Mouse (Mus musculus): Measurements from ENCODE around the gene Tusc2. TPM values are rescaled to one million over a fixed set of nuclear protein-coding genes. Genes with fewer than 3 reads are reported as not detected.

The Tusc2 gene
- total and polyA plus RNA-seq, 3 experiments = 36.2 to 48.9 TPM; not detected in 1

DNA sequence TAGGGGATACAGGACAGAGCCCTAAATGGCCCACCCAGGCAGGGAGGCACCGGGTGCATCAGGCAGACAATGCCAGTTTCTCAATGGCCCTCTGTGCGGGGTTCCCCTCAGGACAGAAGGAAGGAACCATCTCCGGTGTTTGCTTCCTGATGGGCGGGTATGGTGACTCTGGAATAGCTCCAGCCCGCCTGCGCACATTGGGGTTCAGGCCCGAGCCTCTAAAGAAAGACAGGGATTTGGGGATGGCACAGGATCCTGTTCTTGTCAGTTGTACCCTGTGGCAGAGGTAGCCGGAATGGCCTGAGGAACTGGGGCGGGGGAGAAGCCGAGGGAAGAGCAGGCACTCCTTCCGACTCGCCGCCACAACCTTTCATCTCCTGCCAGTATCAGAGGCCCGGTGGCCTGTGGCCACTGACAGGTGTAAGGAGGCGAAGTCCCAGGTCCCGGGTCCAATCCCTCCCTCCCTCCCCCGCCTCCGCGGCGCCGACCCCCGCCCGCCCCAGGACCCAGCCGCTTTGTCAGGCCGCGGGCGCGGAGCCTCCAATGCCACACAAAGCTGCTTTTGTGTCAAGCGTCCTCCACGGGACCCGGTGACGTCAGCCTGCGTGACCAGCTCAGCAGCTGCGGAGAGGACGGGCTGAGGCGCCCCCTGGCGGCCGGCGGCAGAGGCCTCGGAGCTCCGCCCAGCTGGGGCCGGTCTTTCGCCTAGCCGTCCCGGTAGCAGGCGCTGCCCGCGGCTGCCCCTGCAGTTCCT lies 49.3 kb downstream of the Tusc2 start (continued):
- TF ChIP-seq NRF1 (IDR thresholded peaks at IDR 0.05; ENCODE audit: insufficient read depth, low read depth, low read length, poor library complexity, severe bottlenecking) (peak; percentile 35; the same call in 1 of the 2 replicates), BHLHE40 (IDR thresholded peaks at IDR 0.05; ENCODE audit: borderline replicate concordance, low read depth, low read length) (no peak), UBTF (IDR thresholded peaks at IDR 0.05; ENCODE audit: borderline replicate concordance, insufficient read depth, low read depth, low read length) (peak; percentile 85; the same call in 1 of the 2 replicates)

DNA sequence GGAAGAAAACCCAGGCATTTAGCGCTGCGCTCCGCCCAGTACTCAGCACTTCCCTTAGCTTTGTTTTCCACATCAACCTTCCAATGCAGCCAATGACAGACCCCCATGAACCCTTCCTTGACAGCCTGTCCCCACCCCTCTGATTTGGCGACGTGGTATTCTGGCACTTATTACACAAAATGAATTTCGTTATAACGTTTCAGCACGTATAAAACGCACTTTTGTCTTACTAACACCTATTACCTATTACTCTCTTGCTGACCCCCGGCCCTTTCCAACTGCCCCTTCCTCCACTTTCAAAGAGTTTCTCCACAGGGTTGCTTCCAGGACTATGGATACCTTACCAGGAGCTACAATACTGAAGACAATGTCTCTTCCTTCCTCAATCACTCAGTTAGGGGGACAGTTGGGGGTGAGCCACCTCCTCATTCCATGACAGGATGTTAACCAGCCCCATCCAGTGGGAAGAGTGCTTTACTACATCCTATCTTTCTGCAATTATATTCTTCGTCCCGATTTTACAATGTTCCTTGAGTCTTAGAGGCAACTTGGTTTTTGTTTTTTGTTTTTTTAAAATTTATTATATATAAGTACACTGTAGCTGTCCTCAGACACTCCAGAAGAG lies 50.0 kb downstream of the Tusc2 start:
- DNase-seq (ENCODE audit: low read depth, low spot score) = peak; percentile 61

DNA sequence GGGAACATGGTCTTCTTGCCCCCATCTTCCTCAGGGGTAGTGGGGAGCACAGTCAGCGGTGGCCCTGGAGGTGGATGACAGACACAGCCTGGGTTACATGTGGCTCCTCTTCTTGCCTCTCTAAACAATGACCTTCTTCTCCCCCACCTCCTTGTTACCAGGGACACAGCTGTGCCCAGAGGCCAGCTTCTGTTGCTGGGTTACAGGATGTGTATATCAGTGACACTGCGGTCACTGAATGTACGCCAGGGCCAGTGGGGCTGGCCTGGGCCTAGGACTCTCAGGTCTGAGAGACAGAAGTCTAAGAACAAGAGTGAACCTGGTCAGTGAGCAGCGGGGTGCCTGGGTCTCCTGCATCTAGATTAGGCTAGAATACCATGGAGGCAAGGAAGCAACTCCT lies 52.0 kb downstream of the Tusc2 start:
- H3K27me3 ChIP-seq (ENCODE audit: control insufficient read depth in 1 of 2, insufficient read depth in 2 of 2, low read length in 2 of 2) = no peaks in the 10 kb centered on the region
- no peak overlapping the region for H3K27ac ChIP-seq (ENCODE audit: control insufficient read depth, low read depth, low read length)
- H3K4me1 ChIP-seq (ENCODE audit: control insufficient read depth in 1 of 2, insufficient read depth in 2 of 2, low read length in 2 of 2) = peaks cover 3 to 15% of the 10 kb centered on the region in 2 experiments; a peak in 3 of 4 replicates
- H3K9ac ChIP-seq (ENCODE audit: control insufficient read depth, low read depth, low read length, poor library complexity, severe bottlenecking) = no peak overlapping the region
- no peak overlapping the region for H3K4me3 ChIP-seq (ENCODE audit: control insufficient read depth in 1 of 2, insufficient read depth in 1 of 2, low read depth in 2 of 2, low read length in 2 of 2)
- no peak for DNase-seq (ENCODE audit: low read depth, low spot score)
- no peak for TF ChIP-seq MAZ (IDR thresholded peaks at IDR 0.05; ENCODE audit: low read depth, low read length)
- no peak for TF ChIP-seq TCF12 (IDR thresholded peaks at IDR 0.05; ENCODE audit: low read depth, low read length)
- no peak for TF ChIP-seq POLR2A (IDR thresholded peaks at IDR 0.05; ENCODE audit: control insufficient read depth in 1 of 2, insufficient read depth in 1 of 2, low read depth in 1 of 2, low read length in 2 of 2, poor library complexity in 1 of 2)
- peaks cover 2% of the 10 kb centered on the region; the same call in 1 of the 2 replicates for H3K79me2 ChIP-seq (ENCODE audit: control insufficient read depth, insufficient read depth, low read length, poor library complexity)
- no peaks in the 10 kb centered on the region for H3K9me3 ChIP-seq (replicated peaks; ENCODE audit: insufficient read depth, low read length)
- H3K36me3 ChIP-seq (ENCODE audit: control insufficient read depth in 1 of 2, insufficient read depth in 2 of 2, low read length in 2 of 2) = peaks cover 0 to 7% of the 10 kb centered on the region in 2 experiments; a peak in 3 of 4 replicates

More for the DNA sequence above, 50.0 kb downstream of the Tusc2 start:
- Histone ChIP-seq H3K36me3 (ENCODE audit: control insufficient read depth in 1 of 2, insufficient read depth in 2 of 2, low read length in 2 of 2) (peaks cover 0 to 7% of the 10 kb centered on the region in 2 experiments; a peak in 3 of 4 replicates), H3K4me3 (ENCODE audit: control insufficient read depth in 1 of 2, insufficient read depth in 1 of 2, low read depth in 2 of 2, low read length in 2 of 2) (peak overlapping the region; percentile 52 to 67), H3K27me3 (ENCODE audit: control insufficient read depth in 1 of 2, insufficient read depth in 2 of 2, low read length in 2 of 2) (no peaks in the 10 kb centered on the region), H3K79me2 (ENCODE audit: control insufficient read depth, insufficient read depth, low read length, poor library complexity) (peaks cover 2% of the 10 kb centered on the region; the same call in 1 of the 2 replicates), H3K9ac (ENCODE audit: control insufficient read depth, low read depth, low read length, poor library complexity, severe bottlenecking) (peak overlapping the region; percentile 84), H3K4me1 (ENCODE audit: control insufficient read depth in 1 of 2, insufficient read depth in 2 of 2, low read length in 2 of 2) (peaks cover 3 to 15% of the 10 kb centered on the region in 2 experiments; a peak in 3 of 4 replicates), H3K27ac (ENCODE audit: control insufficient read depth, low read depth, low read length) (peak overlapping the region; percentile 54), H3K9me3 (replicated peaks; ENCODE audit: insufficient read depth, low read length) (no peaks in the 10 kb centered on the region)
- TF ChIP-seq TAL1 (IDR thresholded peaks at IDR 0.05; ENCODE audit: low read length) (no peak), ZKSCAN1 (IDR thresholded peaks at IDR 0.05; ENCODE audit: low read depth, low read length) (no peak), CTCF (IDR thresholded peaks at IDR 0.05 in 2 of 3, conservative IDR thresholded peaks at IDR 0.05 in 1 of 3; ENCODE audit: control insufficient read depth in 1 of 3, insufficient read depth in 1 of 3, low read depth in 2 of 3, low read length in 3 of 3, poor library complexity in 1 of 3, severe bottlenecking in 1 of 3) (peak in 1 of 3 experiments; percentile 3; a peak in 1 of 6 replicates), KAT2A (conservative IDR thresholded peaks at IDR 0.05; ENCODE audit: low read depth, low read length) (no peak), POLR2A (IDR thresholded peaks at IDR 0.05; ENCODE audit: control insufficient read depth in 1 of 2, insufficient read depth in 1 of 2, low read depth in 1 of 2, low read length in 2 of 2, poor library complexity in 1 of 2) (peak in 1 of 2 experiments; percentile 16; a peak in 1 of 4 replicates), POLR2AphosphoS2 (IDR thresholded peaks at IDR 0.05; ENCODE audit: low read length) (peak; percentile 55; the same call in 1 of the 2 replicates)

Other genes starting within 250 kb of the Tusc2 start
- 7.5 TPM in 2 replicates for gene Hemk1, start 224.9 kb upstream of the Tusc2 start, total RNA-seq (2012; rRNA removed)
- 10 to 100 TPM in 1 of 2 experiments, not detected in 1; 11.8 TPM for gene Hemk1, start 224.9 kb upstream of the Tusc2 start, polyA plus RNA-seq (2012; ENCODE audit: insufficient read depth in 1 of 2, insufficient read length in 2 of 2, low read depth in 1 of 2, low replicate concordance in 2 of 2, missing spikeins in 1 of 2)
- 0.35 and 0.36 TPM in 2 replicates for gene 6430571L13Rik, start 222.7 kb upstream of the Tusc2 start, total RNA-seq (2012; rRNA removed)
- under 1 TPM in 1 of 2 experiments, not detected in 1; 0.35 TPM for gene 6430571L13Rik, start 222.7 kb upstream of the Tusc2 start, polyA plus RNA-seq (2012; ENCODE audit: insufficient read depth in 1 of 2, insufficient read length in 2 of 2, low read depth in 1 of 2, low replicate concordance in 2 of 2, missing spikeins in 1 of 2)
- gene Cacna2d2, start 163.6 kb upstream of the Tusc2 start, total RNA-seq (2012; rRNA removed) = 0.20 TPM in 1 of 2 replicates, not detected in the other
- under 1 TPM in 1 of 2 experiments, not detected in 1; 0.67 TPM for gene Cacna2d2, start 163.6 kb upstream of the Tusc2 start, polyA plus RNA-seq (2012; ENCODE audit: insufficient read depth in 1 of 2, insufficient read length in 2 of 2, low read depth in 1 of 2, low replicate concordance in 2 of 2, missing spikeins in 1 of 2)
- gene Tmem115, start 29.3 kb upstream of the Tusc2 start, total RNA-seq (2012; rRNA removed) = 26.0 and 34.6 TPM in 2 replicates
- 10 to 100 TPM in 1 of 2 experiments, not detected in 1; 39.3 TPM for gene Tmem115, start 29.3 kb upstream of the Tusc2 start, polyA plus RNA-seq (2012; ENCODE audit: insufficient read depth in 1 of 2, insufficient read length in 2 of 2, low read depth in 1 of 2, low replicate concordance in 2 of 2, missing spikeins in 1 of 2)
- gene Cyb561d2, start 21.1 kb upstream of the Tusc2 start, total RNA-seq (2012; rRNA removed) = 38.1 and 38.3 TPM in 2 replicates
- 10 to 100 TPM in 1 of 2 experiments, not detected in 1; 37.8 TPM for gene Cyb561d2, start 21.1 kb upstream of the Tusc2 start, polyA plus RNA-seq (2012; ENCODE audit: insufficient read depth in 1 of 2, insufficient read length in 2 of 2, low read depth in 1 of 2, low replicate concordance in 2 of 2, missing spikeins in 1 of 2)
- 23.2 and 25.4 TPM in 2 replicates for gene Nprl2, start 21.0 kb upstream of the Tusc2 start, total RNA-seq (2012; rRNA removed)
- 10 to 100 TPM in 1 of 2 experiments, not detected in 1; 30.2 TPM for gene Nprl2, start 21.0 kb upstream of the Tusc2 start, polyA plus RNA-seq (2012; ENCODE audit: insufficient read depth in 1 of 2, insufficient read length in 2 of 2, low read depth in 1 of 2, low replicate concordance in 2 of 2, missing spikeins in 1 of 2)
- gene Zmynd10, start 16.0 kb upstream of the Tusc2 start, total RNA-seq (2012; rRNA removed) = 0.26 and 0.31 TPM in 2 replicates
- gene Zmynd10, start 16.0 kb upstream of the Tusc2 start, polyA plus RNA-seq (2012; ENCODE audit: insufficient read depth in 1 of 2, insufficient read length in 2 of 2, low read depth in 1 of 2, low replicate concordance in 2 of 2, missing spikeins in 1 of 2) = under 1 TPM in 1 of 2 experiments, not detected in 1; 0.85 TPM
- 40.6 and 48.0 TPM in 2 replicates for gene Rassf1, start 11.7 kb upstream of the Tusc2 start, total RNA-seq (2012; rRNA removed)
- gene Rassf1, start 11.7 kb upstream of the Tusc2 start, polyA plus RNA-seq (2012; ENCODE audit: insufficient read depth in 1 of 2, insufficient read length in 2 of 2, low read depth in 1 of 2, low replicate concordance in 2 of 2, missing spikeins in 1 of 2) = 10 to 100 TPM in 1 of 2 experiments, not detected in 1; 56.9 TPM
- 24.8 and 32.0 TPM in 2 replicates for gene Hyal2, start 4.7 kb downstream of the Tusc2 start, total RNA-seq (2012; rRNA removed)
- gene Hyal2, start 4.7 kb downstream of the Tusc2 start, polyA plus RNA-seq (2012; ENCODE audit: insufficient read depth in 1 of 2, insufficient read length in 2 of 2, low read depth in 1 of 2, low replicate concordance in 2 of 2, missing spikeins in 1 of 2) = 10 to 100 TPM in 1 of 2 experiments, not detected in 1; 31.3 TPM
- gene Hyal1, start 13.7 kb downstream of the Tusc2 start, total RNA-seq (2012; rRNA removed) = 1.1 and 1.3 TPM in 2 replicates
- 1 to 10 TPM in 1 of 2 experiments, not detected in 1; 3.4 TPM for gene Hyal1, start 13.7 kb downstream of the Tusc2 start, polyA plus RNA-seq (2012; ENCODE audit: insufficient read depth in 1 of 2, insufficient read length in 2 of 2, low read depth in 1 of 2, low replicate concordance in 2 of 2, missing spikeins in 1 of 2)
- 14.3 and 15.1 TPM in 2 replicates for gene Naa80, start 15.6 kb downstream of the Tusc2 start, total RNA-seq (2012; rRNA removed)
- gene Naa80, start 15.6 kb downstream of the Tusc2 start, polyA plus RNA-seq (2012; ENCODE audit: insufficient read depth in 1 of 2, insufficient read length in 2 of 2, low read depth in 1 of 2, low replicate concordance in 2 of 2, missing spikeins in 1 of 2) = 10 to 100 TPM in 1 of 2 experiments, not detected in 1; 74.0 TPM
- 1.8 and 2.3 TPM in 2 replicates for gene Hyal3, start 17.6 kb downstream of the Tusc2 start, total RNA-seq (2012; rRNA removed)
- gene Hyal3, start 17.6 kb downstream of the Tusc2 start, polyA plus RNA-seq (2012; ENCODE audit: insufficient read depth in 1 of 2, insufficient read length in 2 of 2, low read depth in 1 of 2, low replicate concordance in 2 of 2, missing spikeins in 1 of 2) = 1 to 10 TPM in 1 of 2 experiments, not detected in 1; 6.8 TPM
- gene Ifrd2, start 24.4 kb downstream of the Tusc2 start, total RNA-seq (2012; rRNA removed) = 136 and 147 TPM in 2 replicates
- gene Ifrd2, start 24.4 kb downstream of the Tusc2 start, polyA plus RNA-seq (2012; ENCODE audit: insufficient read depth in 1 of 2, insufficient read length in 2 of 2, low read depth in 1 of 2, low replicate concordance in 2 of 2, missing spikeins in 1 of 2) = 100 to 1,000 TPM in 1 of 2 experiments, not detected in 1; 292 TPM
- gene Sema3b, start 46.0 kb downstream of the Tusc2 start, total RNA-seq (2012; rRNA removed) = 0.04 and 0.07 TPM in 2 replicates
- under 1 TPM in 1 of 2 experiments, not detected in 1; 0.21 TPM for gene Sema3b, start 46.0 kb downstream of the Tusc2 start, polyA plus RNA-seq (2012; ENCODE audit: insufficient read depth in 1 of 2, insufficient read length in 2 of 2, low read depth in 1 of 2, low replicate concordance in 2 of 2, missing spikeins in 1 of 2)
- 129 and 131 TPM in 2 replicates for gene Gnai2, start 72.1 kb downstream of the Tusc2 start, total RNA-seq (2012; rRNA removed)
- 100 to 1,000 TPM; 137 to 335 TPM for gene Gnai2, start 72.1 kb downstream of the Tusc2 start, polyA plus RNA-seq (2012; ENCODE audit: insufficient read depth in 1 of 2, insufficient read length in 2 of 2, low read depth in 1 of 2, low replicate concordance in 2 of 2, missing spikeins in 1 of 2)
- not detected in 2 replicates for gene Slc38a3, start 106.3 kb downstream of the Tusc2 start, total RNA-seq (2012; rRNA removed)
- gene Slc38a3, start 106.3 kb downstream of the Tusc2 start, polyA plus RNA-seq (2012; ENCODE audit: insufficient read depth in 1 of 2, insufficient read length in 2 of 2, low read depth in 1 of 2, low replicate concordance in 2 of 2, missing spikeins in 1 of 2) = not detected
- gene Gnat1, start 116.5 kb downstream of the Tusc2 start, total RNA-seq (2012; rRNA removed) = 0.27 TPM in 1 of 2 replicates, not detected in the other
- 100 to 1,000 TPM in 1 of 2 experiments, not detected in 1; 326 TPM for gene Gnat1, start 116.5 kb downstream of the Tusc2 start, polyA plus RNA-seq (2012; ENCODE audit: insufficient read depth in 1 of 2, insufficient read length in 2 of 2, low read depth in 1 of 2, low replicate concordance in 2 of 2, missing spikeins in 1 of 2)
- not detected in 2 replicates for gene Sema3f, start 147.2 kb downstream of the Tusc2 start, total RNA-seq (2012; rRNA removed)
- gene Sema3f, start 147.2 kb downstream of the Tusc2 start, polyA plus RNA-seq (2012; ENCODE audit: insufficient read depth in 1 of 2, insufficient read length in 2 of 2, low read depth in 1 of 2, low replicate concordance in 2 of 2, missing spikeins in 1 of 2) = not detected
- gene Rbm5, start 207.7 kb downstream of the Tusc2 start, total RNA-seq (2012; rRNA removed) = 80.2 and 87.6 TPM in 2 replicates
- 100 to 1,000 TPM; 125 to 143 TPM for gene Rbm5, start 207.7 kb downstream of the Tusc2 start, polyA plus RNA-seq (2012; ENCODE audit: insufficient read depth in 1 of 2, insufficient read length in 2 of 2, low read depth in 1 of 2, low replicate concordance in 2 of 2, missing spikeins in 1 of 2)

Measured in MEL (cell line).